Mouse (Mus musculus) myocyte (in vitro differentiated cells): ENCODE results near the gene Ehf. TPM values are rescaled to one million over a fixed set of nuclear protein-coding genes. Genes with fewer than 3 reads are reported as not detected.

Experiments used
- H3K27me3 ChIP-seq: one replicate; pipeline ENCODE4 v1.6.1; 2011; ENCODE audit not compliant: control insufficient read depth, insufficient read depth, insufficient read length
- H3K36me3 ChIP-seq: one replicate; pipeline ENCODE4 v1.6.1; 2011; ENCODE audit not compliant: control insufficient read depth, insufficient read depth
- H3K4me2 ChIP-seq: one replicate; pipeline ENCODE4 v1.6.1; 2011; ENCODE audit warnings: low read depth, control low read depth
- H3K4me3 ChIP-seq: one replicate; pipeline ENCODE4 v1.5.1; 2011; ENCODE audit warnings: mild to moderate bottlenecking, control low read depth, moderate library complexity
- H3K79me2 ChIP-seq: one replicate; pipeline ENCODE4 v1.6.1; 2011; ENCODE audit not compliant: control insufficient read depth, insufficient read depth
- H3ac ChIP-seq: one replicate; pipeline ENCODE4 v1.6.1; 2011; ENCODE audit not compliant: control insufficient read depth, insufficient read length
- CEBPB ChIP-seq: IDR thresholded peaks from 2 replicates; pipeline ENCODE4 v1.6.1; 2011; ENCODE audit warnings: mild to moderate bottlenecking, moderate library complexity; ENCODE audit not compliant: poor library complexity, insufficient read depth, severe bottlenecking
- E2F4 ChIP-seq: IDR thresholded peaks from one replicate; pipeline ENCODE4 v1.6.1; 2011; ENCODE audit warnings: mild to moderate bottlenecking, control low read depth, moderate library complexity; ENCODE audit not compliant: insufficient read depth
- MAX ChIP-seq: IDR thresholded peaks from one replicate; pipeline ENCODE4 v1.6.1; 2011; ENCODE audit warnings: low read depth, mild to moderate bottlenecking, control low read depth
- MYOD1 ChIP-seq, 3 experiments: IDR thresholded peaks; one replicate each; pipeline ENCODE4 v1.6.1; 2011; ENCODE audit warnings: control low read depth in 2 of 3, low read depth in 2 of 3, mild to moderate bottlenecking in 2 of 3, moderate library complexity in 1 of 3; ENCODE audit not compliant: insufficient read length in 2 of 3, control insufficient read depth in 1 of 3
- MYOG ChIP-seq, 3 experiments: IDR thresholded peaks; one replicate each; pipeline ENCODE4 v1.6.1; 2011; ENCODE audit warnings: control low read depth in 2 of 3, low read depth in 2 of 3, mild to moderate bottlenecking in 2 of 3; ENCODE audit not compliant: insufficient read length in 2 of 3, control insufficient read depth in 1 of 3, insufficient read depth in 1 of 3
- POLR2A ChIP-seq: IDR thresholded peaks from one replicate; pipeline ENCODE4 v1.6.1; 2011; ENCODE audit warnings: low read depth, mild to moderate bottlenecking, control low read depth, moderate library complexity; ENCODE audit not compliant: insufficient read length
- POLR2AphosphoS2 ChIP-seq: IDR thresholded peaks from one replicate; pipeline ENCODE4 v1.6.1; 2011; ENCODE audit warnings: low read depth, control low read depth; ENCODE audit not compliant: insufficient read length
- REST ChIP-seq: IDR thresholded peaks from one replicate; pipeline ENCODE4 v1.6.1; 2011; ENCODE audit warnings: mild to moderate bottlenecking, control low read depth, moderate library complexity; ENCODE audit not compliant: insufficient read depth, insufficient read length
- SRF ChIP-seq: IDR thresholded peaks from one replicate; pipeline ENCODE4 v1.6.1; 2011; ENCODE audit warnings: low read depth; ENCODE audit not compliant: control insufficient read depth, insufficient read length
- TCF12 ChIP-seq: IDR thresholded peaks from one replicate; pipeline ENCODE4 v1.6.1; 2011; ENCODE audit warnings: mild to moderate bottlenecking, control low read depth; ENCODE audit not compliant: poor library complexity, insufficient read depth, severe bottlenecking
- TCF3 ChIP-seq: IDR thresholded peaks from one replicate; pipeline ENCODE4 v1.6.1; 2011; ENCODE audit warnings: low read depth, control low read depth; ENCODE audit not compliant: insufficient read length
- USF1 ChIP-seq: IDR thresholded peaks from one replicate; pipeline ENCODE4 v1.6.1; 2011; ENCODE audit warnings: low read depth, mild to moderate bottlenecking, control low read depth, moderate library complexity
- polyA plus RNA-seq: library from polyadenylated mRNA; unstranded; fragments of >200 nt; fragmentation: generic; extraction: Trizol; gene quantifications from one replicate; pipeline ENCODE4 v1.2.1, GENCODE M21; 2012; ENCODE audit warnings: missing spikeins

The Ehf gene
- polyA plus RNA-seq, 1 experiment: not detected

GRCm38 (mm10) chr2:103239086-103239485 lies 64.0 kb downstream of the Ehf start:
- Histone ChIP-seq H3K4me3 (no peak overlapping the region), H3K36me3 (no peaks in the 10 kb centered on the region), H3ac (no peak overlapping the region), H3K4me2 (no peak overlapping the region), H3K79me2 (no peaks in the 10 kb centered on the region), H3K27me3 (no peaks in the 10 kb centered on the region)
- TF ChIP-seq REST (no peak), TCF3 (no peak), MYOD1 (IDR thresholded peaks at IDR 0.05; ENCODE audit: control insufficient read depth in 1 of 3, insufficient read length in 2 of 3, low read depth in 2 of 3) (no peak), POLR2AphosphoS2 (no peak), POLR2A (no peak), SRF (no peak), MYOG (IDR thresholded peaks at IDR 0.05; ENCODE audit: control insufficient read depth in 1 of 3, insufficient read depth in 1 of 3, insufficient read length in 2 of 3, low read depth in 2 of 3) (no peak)

DNA sequence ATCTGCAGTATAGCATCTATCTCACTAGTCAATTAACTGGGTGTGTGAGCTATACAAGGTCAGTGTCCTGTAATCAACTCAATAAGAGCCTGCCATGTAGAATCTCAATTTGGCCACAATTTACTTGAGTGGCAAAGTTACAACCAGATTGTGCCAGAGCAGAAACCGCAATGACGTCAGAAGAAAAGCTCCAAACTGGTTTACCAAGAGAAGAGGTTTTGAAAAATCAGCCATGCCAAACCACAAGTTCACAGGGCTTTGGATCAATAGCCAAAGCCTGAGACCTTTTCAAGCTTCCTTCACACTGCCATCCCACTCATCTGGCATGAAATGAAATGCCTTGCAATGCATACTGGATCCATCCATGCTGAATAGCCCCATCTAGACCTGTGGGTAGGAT lies 76.3 kb downstream of the Ehf start:
- TF ChIP-seq SRF (no peak), TCF3 (no peak), E2F4 (no peak), MYOG (IDR thresholded peaks at IDR 0.05; ENCODE audit: control insufficient read depth in 1 of 3, insufficient read depth in 1 of 3, insufficient read length in 2 of 3, low read depth in 2 of 3) (no peak), POLR2A (no peak), CEBPB (no peak), USF1 (no peak), POLR2AphosphoS2 (no peak), MYOD1 (IDR thresholded peaks at IDR 0.05; ENCODE audit: control insufficient read depth in 1 of 3, insufficient read length in 2 of 3, low read depth in 2 of 3) (no peak), MAX (no peak), TCF12 (no peak), REST (no peak)
- Histone ChIP-seq H3K4me2 (no peak overlapping the region), H3K4me3 (no peak overlapping the region), H3K27me3 (peaks cover 6% of the 10 kb centered on the region), H3K79me2 (no peaks in the 10 kb centered on the region), H3ac (no peak overlapping the region), H3K36me3 (no peaks in the 10 kb centered on the region)

DNA sequence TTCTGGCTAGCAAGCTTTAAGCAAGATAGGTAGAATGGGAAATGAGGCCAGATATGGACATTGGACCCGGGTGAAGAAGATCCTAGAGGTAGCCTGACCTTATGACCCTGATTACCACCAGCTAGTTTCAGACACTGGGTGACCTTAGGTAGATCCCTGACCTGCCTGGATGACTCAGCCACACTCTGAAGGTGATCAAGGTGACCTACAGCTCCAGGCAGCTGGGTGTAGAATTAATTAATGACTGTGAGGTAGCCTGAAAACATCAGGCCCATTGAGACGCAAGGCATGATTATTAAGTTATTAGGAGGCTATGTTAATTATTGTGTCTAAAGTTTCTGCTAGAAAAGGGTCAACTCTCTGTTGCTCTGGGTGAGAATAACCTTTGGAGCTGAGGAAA lies 82.2 kb downstream of the Ehf start:
- peaks cover 13% of the 10 kb centered on the region for H3K27me3 ChIP-seq
- H3K4me3 ChIP-seq: no peak overlapping the region
- H3ac ChIP-seq: no peak overlapping the region
- no peaks in the 10 kb centered on the region for H3K36me3 ChIP-seq
- H3K79me2 ChIP-seq: no peaks in the 10 kb centered on the region
- no peak overlapping the region for H3K4me2 ChIP-seq
- TF ChIP-seq POLR2AphosphoS2 (no peak), MAX (no peak), POLR2A (no peak), TCF12 (no peak), CEBPB (no peak), E2F4 (no peak), SRF (no peak), MYOD1 (IDR thresholded peaks at IDR 0.05; ENCODE audit: control insufficient read depth in 1 of 3, insufficient read length in 2 of 3, low read depth in 2 of 3) (no peak), REST (no peak), USF1 (no peak), TCF3 (no peak)

GRCm38 (mm10) chr2:103218323-103218722 lies 84.8 kb downstream of the Ehf start:
- Histone ChIP-seq H3K4me3 (no peak overlapping the region), H3K4me2 (no peak overlapping the region), H3K27me3 (peaks cover 7% of the 10 kb centered on the region), H3K79me2 (no peaks in the 10 kb centered on the region), H3K36me3 (no peaks in the 10 kb centered on the region), H3ac (no peak overlapping the region)
- TF ChIP-seq POLR2A (no peak), MAX (no peak), MYOG (IDR thresholded peaks at IDR 0.05; ENCODE audit: control insufficient read depth in 1 of 3, insufficient read depth in 1 of 3, insufficient read length in 2 of 3, low read depth in 2 of 3) (no peak), TCF3 (no peak), SRF (no peak), MYOD1 (IDR thresholded peaks at IDR 0.05; ENCODE audit: control insufficient read depth in 1 of 3, insufficient read length in 2 of 3, low read depth in 2 of 3) (no peak), E2F4 (no peak), REST (no peak), POLR2AphosphoS2 (no peak), USF1 (no peak), CEBPB (no peak), TCF12 (no peak)
